Mouse (Mus musculus) embryonic facial prominence, embryonic 10.5 days (tissue): Measurements from ENCODE around the gene Hs3st3b1. TPM values are rescaled to one million over a fixed set of nuclear protein-coding genes. Genes with fewer than 3 reads are reported as not detected.

Experiments
- DNase-seq: peaks from one replicate; pipeline ENCODE4 v3.0.0-alpha.2; 2017; ENCODE audit warnings: low spot score
- H3K27ac ChIP-seq: fragments of 300-500 bp; sonication (generic); replicated peaks from 2 replicates; pipeline ENCODE4 v1.5.1; 2016; ENCODE audit warnings: mild to moderate bottlenecking
- H3K27me3 ChIP-seq: fragments of 300-500 bp; sonication (generic); replicated peaks from 2 replicates; pipeline ENCODE4 v1.6.1; 2016; ENCODE audit warnings: low read depth, mild to moderate bottlenecking; ENCODE audit not compliant: poor library complexity, severe bottlenecking
- H3K36me3 ChIP-seq: fragments of 300-500 bp; sonication (generic); replicated peaks from 2 replicates; pipeline ENCODE4 v1.6.1; 2016; ENCODE audit warnings: mild to moderate bottlenecking, moderate library complexity
- H3K4me1 ChIP-seq: fragments of 300-500 bp; sonication (generic); 2 replicates; pipeline ENCODE4 v1.6.1; 2016
- H3K4me3 ChIP-seq: fragments of 300-500 bp; sonication (generic); 2 replicates; pipeline ENCODE4 v1.5.1; 2016; ENCODE audit warnings: mild to moderate bottlenecking, moderate library complexity
- H3K9me3 ChIP-seq: fragments of 300-500 bp; sonication (generic); 2 replicates; pipeline ENCODE4 v1.6.1; 2016; ENCODE audit warnings: mild to moderate bottlenecking
- WGBS: fragments of 180-500 bp; shearing (Covaris S2); methylation state at CpG from one replicate; pipeline ENCODE4 v1.1.7; 2016; 5-methylcytosine and 5-hydroxymethylcytosine counted together
- polyA plus RNA-seq: library from polyadenylated mRNA; unstranded; fragments of >200 nt; fragmentation: Nextera tagmentation; extraction: Ambion mirVana; gene quantifications from 2 replicates; pipeline ENCODE4 v1.2.1, GENCODE M21; 2016

The Hs3st3b1 gene
- polyA plus RNA-seq, 1 experiment from 2014 or later: 9.5 TPM

GRCm38 (mm10) chr11:63951831-63952631, 29.9 kb upstream of the Hs3st3b1 start:
- H3K9me3 ChIP-seq: no peaks in the 10 kb centered on the region
- H3K4me1 ChIP-seq: peaks cover 32% of the 10 kb centered on the region
- H3K27ac ChIP-seq: peak overlapping the region; percentile 32
- H3K4me3 ChIP-seq: peak overlapping the region; percentile 50
- H3K27me3 ChIP-seq: peaks cover 86% of the 10 kb centered on the region
- H3K36me3 ChIP-seq: no peaks in the 10 kb centered on the region
- 5% methylated on average over 19 of the region's 19 CpGs for WGBS
- DNase-seq: peak; percentile 72

GRCm38 (mm10) chr11:63948371-63948770, 26.3 kb upstream of the Hs3st3b1 start:
- Histone ChIP-seq H3K36me3 (no peaks in the 10 kb centered on the region), H3K4me1 (peaks cover 22% of the 10 kb centered on the region), H3K27ac (no peak overlapping the region), H3K4me3 (no peak overlapping the region), H3K27me3 (peaks cover 61% of the 10 kb centered on the region), H3K9me3 (no peaks in the 10 kb centered on the region)
- DNase-seq: no peak
- 88% methylated on average over 11 of the region's 11 CpGs for WGBS

- H3K27me3 ChIP-seq: peaks cover 52% of the 10 kb centered on the region
- no peak overlapping the region for H3K4me3 ChIP-seq
- 83% methylated on average over 2 of the region's 2 CpGs for WGBS
- peaks cover 9% of the 10 kb centered on the region for H3K4me1 ChIP-seq
- no peaks in the 10 kb centered on the region for H3K9me3 ChIP-seq
- no peak overlapping the region for H3K27ac ChIP-seq
- no peak for DNase-seq
- no peaks in the 10 kb centered on the region for H3K36me3 ChIP-seq
These were observed 24.9 kb upstream of the Hs3st3b1 start for GRCm38 (mm10) chr11:63947024-63947423.

- H3K36me3 ChIP-seq: no peaks in the 10 kb centered on the region
- H3K4me1 ChIP-seq: no peaks in the 10 kb centered on the region
- DNase-seq: no peak
- H3K4me3 ChIP-seq: no peak overlapping the region
- H3K27ac ChIP-seq: no peak overlapping the region
- WGBS: 90% methylated on average over 3 of the region's 3 CpGs
- no peaks in the 10 kb centered on the region for H3K9me3 ChIP-seq
- H3K27me3 ChIP-seq: peaks cover 44% of the 10 kb centered on the region
These were observed 21.9 kb upstream of the Hs3st3b1 start for GRCm38 (mm10) chr11:63943947-63944346.

GRCm38 (mm10) chr11:63943268-63943890, 21.3 kb upstream of the Hs3st3b1 start:
- no peaks in the 10 kb centered on the region for H3K9me3 ChIP-seq
- H3K27me3 ChIP-seq: peaks cover 44% of the 10 kb centered on the region
- no peak overlapping the region for H3K4me3 ChIP-seq
- no peaks in the 10 kb centered on the region for H3K4me1 ChIP-seq
- no peak overlapping the region for H3K27ac ChIP-seq
- DNase-seq: no peak
- H3K36me3 ChIP-seq: no peaks in the 10 kb centered on the region
- 92% methylated on average over 13 of the region's 13 CpGs for WGBS

GRCm38 (mm10) chr11:63942177-63942576, 20.1 kb upstream of the Hs3st3b1 start:
- no peaks in the 10 kb centered on the region for H3K9me3 ChIP-seq
- H3K27me3 ChIP-seq: peaks cover 46% of the 10 kb centered on the region
- H3K36me3 ChIP-seq: no peaks in the 10 kb centered on the region
- H3K4me1 ChIP-seq: no peaks in the 10 kb centered on the region
- WGBS: 78% methylated on average over 8 of the region's 8 CpGs
- no peak overlapping the region for H3K27ac ChIP-seq
- H3K4me3 ChIP-seq: no peak overlapping the region
- no peak for DNase-seq

GRCm38 (mm10) chr11:63936641-63937040, 14.6 kb upstream of the Hs3st3b1 start:
- H3K27me3 ChIP-seq: peaks cover 91% of the 10 kb centered on the region
- no peaks in the 10 kb centered on the region for H3K9me3 ChIP-seq
- WGBS: 19% methylated on average over 3 of the region's 3 CpGs
- H3K4me3 ChIP-seq: no peak overlapping the region
- no peak for DNase-seq
- no peak overlapping the region for H3K27ac ChIP-seq
- 0 out of 2 replicates have a peak, but pooled peaks cover 5% of the 10 kb centered on the region for H3K4me1 ChIP-seq
- H3K36me3 ChIP-seq: no peaks in the 10 kb centered on the region

GRCm38 (mm10) chr11:63926901-63927300, 4.8 kb upstream of the Hs3st3b1 start:
- DNase-seq: no peak
- H3K27me3 ChIP-seq: peaks cover 63% of the 10 kb centered on the region
- H3K4me3 ChIP-seq: no peak overlapping the region
- WGBS: 77% methylated on average over 6 of the region's 6 CpGs
- H3K4me1 ChIP-seq: peaks cover 37% of the 10 kb centered on the region
- H3K9me3 ChIP-seq: no peaks in the 10 kb centered on the region
- H3K36me3 ChIP-seq: no peaks in the 10 kb centered on the region
- no peak overlapping the region for H3K27ac ChIP-seq

GRCm38 (mm10) chr11:63925161-63925582, 3.1 kb upstream of the Hs3st3b1 start:
- peak overlapping the region; percentile 82 for H3K4me3 ChIP-seq
- H3K27ac ChIP-seq: peak overlapping the region; percentile 52; the same call in 1 of the 2 replicates
- peaks cover 78% of the 10 kb centered on the region for H3K27me3 ChIP-seq
- DNase-seq: peak; percentile 90
- under 1% methylated on average over 31 of the region's 31 CpGs for WGBS
- H3K4me1 ChIP-seq: peaks cover 53% of the 10 kb centered on the region
- H3K36me3 ChIP-seq: no peaks in the 10 kb centered on the region
- H3K9me3 ChIP-seq: no peaks in the 10 kb centered on the region

GRCm38 (mm10) chr11:63924286-63924930, 2.3 kb upstream of the Hs3st3b1 start:
- Histone ChIP-seq H3K9me3 (no peaks in the 10 kb centered on the region), H3K27me3 (peaks cover 80% of the 10 kb centered on the region), H3K4me1 (peaks cover 61% of the 10 kb centered on the region), H3K36me3 (no peaks in the 10 kb centered on the region), H3K4me3 (peak overlapping the region; percentile 82), H3K27ac (no peak overlapping the region)
- peak; percentile 65 for DNase-seq
- 2% methylated on average over 26 of the region's 26 CpGs for WGBS

GRCm38 (mm10) chr11:63923386-63923785, 1.3 kb upstream of the Hs3st3b1 start:
- WGBS: under 1% methylated on average over 29 of the region's 29 CpGs
- Histone ChIP-seq H3K27ac (peak overlapping the region; percentile 36; the same call in 1 of the 2 replicates), H3K4me1 (peaks cover 71% of the 10 kb centered on the region), H3K36me3 (no peaks in the 10 kb centered on the region), H3K27me3 (peaks cover 88% of the 10 kb centered on the region), H3K9me3 (no peaks in the 10 kb centered on the region), H3K4me3 (peak overlapping the region; percentile 82)
- DNase-seq: peak; percentile 54

- Histone ChIP-seq H3K4me1 (peaks cover 89% of the 10 kb centered on the region), H3K4me3 (peak overlapping the region; percentile 82), H3K27me3 (peaks cover 100% of the 10 kb centered on the region), H3K27ac (peak overlapping the region; percentile 85), H3K9me3 (no peaks in the 10 kb centered on the region), H3K36me3 (no peaks in the 10 kb centered on the region)
- peak; percentile 67 for DNase-seq
- WGBS: under 1% methylated on average over 80 of the region's 80 CpGs
These were observed 792 bp downstream of the Hs3st3b1 start for GRCm38 (mm10) chr11:63921044-63921951.
